Mouse (Mus musculus) olfactory bulb, adult 2 months (tissue): ENCODE data around the gene Dnajc10. TPM values are rescaled to one million over a fixed set of nuclear protein-coding genes. Genes with fewer than 3 reads are reported as not detected.

ENCODE experiments used
- H3K27ac ChIP-seq: fragments of 200-500 bp; 2 replicates; pipeline ENCODE4 v1.5.1; 2012; ENCODE audit warnings: low read depth, low read length; ENCODE audit not compliant: insufficient read depth
- H3K4me1 ChIP-seq: fragments of 200-500 bp; 2 replicates; pipeline ENCODE4 v1.6.1; 2012; ENCODE audit warnings: low read length; ENCODE audit not compliant: control insufficient read depth, insufficient read depth
- H3K4me3 ChIP-seq: fragments of 200-500 bp; 2 replicates; pipeline ENCODE4 v1.5.1; 2012; ENCODE audit warnings: mild to moderate bottlenecking, low read depth, low read length, moderate library complexity; ENCODE audit not compliant: insufficient read depth
- CTCF ChIP-seq: fragments of 200-500 bp; IDR thresholded peaks from 2 replicates; pipeline ENCODE4 v1.5.1; 2012; ENCODE audit warnings: low read depth, mild to moderate bottlenecking, low read length, moderate library complexity; ENCODE audit not compliant: insufficient read depth
- POLR2A ChIP-seq: fragments of 200-500 bp; IDR thresholded peaks from 2 replicates; pipeline ENCODE4 v1.6.1; 2012; ENCODE audit warnings: mild to moderate bottlenecking, low read depth, low read length, moderate library complexity; ENCODE audit not compliant: insufficient read depth
- WGBS: fragments of 180-500 bp; shearing (Covaris S2); methylation state at CpG from one replicate; pipeline ENCODE4 v1.1.7; 2018; 5-methylcytosine and 5-hydroxymethylcytosine counted together
- polyA plus RNA-seq: library from polyadenylated mRNA; stranded (reverse); fragments of >200 nt; gene quantifications from 2 replicates; pipeline ENCODE4 v1.2.4, GENCODE M21; 2012; ENCODE audit warnings: low replicate concordance; ENCODE audit not compliant: missing spikeins, insufficient read depth, insufficient read length

The Dnajc10 gene
- polyA plus RNA-seq, 1 experiment, result not detected

DNA sequence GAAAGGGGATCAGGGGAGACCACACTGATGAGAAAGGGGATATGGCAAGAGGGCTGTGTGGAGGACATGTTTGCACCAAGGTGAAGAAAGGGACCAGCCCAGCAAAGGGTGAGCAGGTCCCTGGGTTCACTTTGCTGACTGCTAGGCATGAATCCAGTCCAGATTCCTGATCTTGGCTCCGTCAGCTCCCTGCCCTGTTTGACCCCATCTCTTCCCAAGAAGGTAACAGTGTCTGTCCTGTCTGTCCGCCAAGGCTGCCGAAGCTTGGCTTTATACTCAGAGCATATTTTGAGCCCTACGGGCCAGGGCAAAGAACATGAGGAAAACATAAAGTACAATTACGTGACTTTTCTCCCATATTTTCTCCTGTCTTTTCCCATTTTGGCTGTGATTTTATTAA, 64.6 kb downstream of the Dnajc10 start:
- TF ChIP-seq POLR2A (no peak), CTCF (no peak)
- Histone ChIP-seq H3K4me3 (no peak overlapping the region), H3K27ac (no peak overlapping the region), H3K4me1 (no peaks in the 10 kb centered on the region)
- 96% methylated on average over 5 of the region's 5 CpGs for WGBS

DNA sequence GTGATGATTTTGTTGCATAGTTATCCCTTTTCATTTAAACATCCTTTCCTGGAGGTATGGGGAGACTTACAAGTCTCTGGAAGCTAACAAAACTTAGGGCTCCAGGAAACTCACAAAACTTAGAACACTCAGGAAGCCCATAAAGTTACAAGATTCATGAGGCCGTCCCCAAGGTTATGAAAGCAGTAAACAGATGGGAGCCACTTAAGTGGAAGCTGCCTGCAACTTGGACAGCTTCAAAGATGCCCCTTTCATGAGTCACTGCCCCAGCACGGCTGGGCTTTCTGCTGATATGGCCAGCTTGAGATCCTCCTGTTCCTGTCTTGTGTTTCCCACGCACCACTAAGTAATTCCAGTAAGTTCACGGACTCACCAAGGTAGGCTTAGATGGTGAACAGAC, 69.2 kb downstream of the Dnajc10 start:
- Histone ChIP-seq H3K4me3 (no peak overlapping the region), H3K4me1 (no peaks in the 10 kb centered on the region), H3K27ac (no peak overlapping the region)
- no peak for TF ChIP-seq CTCF
- no peak for TF ChIP-seq POLR2A
- 90% methylated on average over 4 of the region's 4 CpGs for WGBS

DNA sequence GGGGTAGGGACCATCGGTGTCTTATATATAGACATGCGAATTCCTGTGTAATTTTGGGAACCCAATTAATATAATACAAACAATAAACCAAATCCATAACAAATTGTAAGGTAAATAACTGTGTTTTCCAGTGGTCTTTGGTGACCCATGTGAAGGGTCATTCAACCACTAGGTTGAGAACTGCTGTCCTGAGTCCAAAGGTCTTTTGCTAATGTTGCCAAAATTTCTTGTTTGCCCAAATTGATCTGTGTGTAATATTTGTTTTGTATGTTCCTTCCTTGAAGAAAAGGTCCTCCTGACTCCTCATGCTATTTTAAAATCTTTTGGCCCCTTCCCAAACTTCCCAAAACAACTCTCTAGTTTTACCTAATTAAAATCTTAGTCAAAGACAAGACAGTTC, 71.0 kb downstream of the Dnajc10 start:
- H3K27ac ChIP-seq, result no peak overlapping the region
- 98% methylated on average over 2 of the region's 2 CpGs for WGBS
- no peaks in the 10 kb centered on the region for H3K4me1 ChIP-seq
- no peak for TF ChIP-seq CTCF
- TF ChIP-seq POLR2A, result no peak
- H3K4me3 ChIP-seq, result no peak overlapping the region

DNA sequence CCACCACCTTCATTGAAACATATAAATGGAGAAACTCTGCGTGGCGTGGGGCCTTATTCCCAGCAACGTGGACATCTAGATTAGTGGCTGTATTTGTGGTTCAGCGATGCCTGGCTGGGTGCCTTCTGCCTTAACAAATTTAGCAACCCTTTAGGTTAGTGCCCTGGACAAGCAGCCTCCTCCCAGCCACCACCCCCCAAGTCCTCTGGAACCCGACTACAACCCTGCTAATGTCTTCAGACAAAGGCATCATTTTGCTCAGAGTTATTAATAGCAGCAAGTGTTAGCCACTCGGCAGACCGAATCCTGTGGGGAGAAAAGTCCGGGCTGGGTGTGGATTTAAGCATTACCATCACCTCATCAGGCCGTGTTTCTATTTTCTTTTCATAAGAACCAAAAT, 72.4 kb downstream of the Dnajc10 start:
- TF ChIP-seq CTCF, result no peak
- TF ChIP-seq POLR2A, result no peak

DNA sequence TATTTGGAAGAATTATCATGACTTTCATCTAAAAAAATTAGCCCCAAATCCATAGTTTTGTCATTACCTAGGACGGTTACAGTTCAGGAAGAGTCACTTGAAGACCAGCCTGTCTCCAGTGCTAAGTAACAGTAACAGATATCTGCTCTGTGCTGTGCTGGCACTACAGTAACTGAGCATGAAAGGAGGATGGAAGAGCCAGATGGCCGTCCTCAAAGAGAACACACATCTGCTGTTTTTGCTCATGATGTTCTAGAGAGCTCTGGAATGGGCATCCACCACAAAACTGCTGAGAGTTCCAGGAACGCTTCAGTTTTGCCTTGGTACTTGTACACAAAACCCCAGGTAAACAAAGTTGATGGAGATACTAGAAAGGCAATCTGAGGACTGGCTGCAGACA, 73.1 kb downstream of the Dnajc10 start:
- WGBS, result 82% methylated on average over 3 of the region's 3 CpGs
- H3K27ac ChIP-seq, result no peak overlapping the region
- TF ChIP-seq CTCF (no peak), POLR2A (no peak)
- H3K4me3 ChIP-seq, result no peak overlapping the region
- H3K4me1 ChIP-seq, result no peaks in the 10 kb centered on the region

More for the DNA sequence above, 72.4 kb downstream of the Dnajc10 start:
- WGBS, result 69% methylated on average over 9 of the region's 9 CpGs
- no peak overlapping the region for H3K4me3 ChIP-seq
- no peak overlapping the region for H3K27ac ChIP-seq
- no peaks in the 10 kb centered on the region for H3K4me1 ChIP-seq

DNA sequence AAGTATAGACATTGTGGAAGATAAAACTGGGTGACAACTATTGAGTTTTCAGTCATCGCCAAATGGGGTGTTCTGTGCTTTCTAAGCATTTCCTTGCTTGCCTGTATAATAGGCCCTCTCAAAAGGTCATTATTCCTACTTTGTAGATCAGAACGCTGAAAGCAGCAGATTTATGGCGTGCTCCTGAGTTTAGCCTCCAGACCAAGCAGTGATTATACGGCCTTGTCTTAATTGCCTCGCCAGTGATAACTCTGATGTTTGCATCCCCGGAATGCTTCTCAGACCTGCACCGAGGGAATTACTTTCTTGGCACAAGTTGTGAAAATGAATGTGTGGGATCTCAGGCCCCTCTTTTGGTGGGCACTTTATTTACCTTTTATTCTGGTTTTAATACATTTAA, 80.8 kb downstream of the Dnajc10 start:
- WGBS, result 76% methylated on average over 7 of the region's 7 CpGs
- Histone ChIP-seq H3K4me3 (no peak overlapping the region), H3K4me1 (no peaks in the 10 kb centered on the region), H3K27ac (no peak overlapping the region)
- TF ChIP-seq CTCF, result no peak
- no peak for TF ChIP-seq POLR2A

DNA sequence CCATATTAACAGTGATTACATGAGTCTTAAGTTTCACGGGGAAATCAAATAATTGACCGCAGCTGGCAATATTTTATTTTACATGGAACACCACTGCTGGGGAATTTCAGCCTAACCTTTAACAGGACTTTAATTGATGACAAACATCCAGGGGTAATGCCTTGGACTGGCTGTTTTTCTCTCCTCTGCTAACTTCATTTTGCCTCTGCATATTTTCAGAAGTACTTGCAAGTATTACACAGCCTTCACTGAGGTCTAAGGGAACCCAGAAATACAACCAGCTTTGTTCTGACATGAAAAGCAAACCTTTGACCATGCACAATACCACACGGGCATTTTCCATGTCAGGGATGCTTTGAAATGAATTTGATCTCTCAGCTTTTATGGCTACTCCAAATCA, 81.6 kb downstream of the Dnajc10 start:
- TF ChIP-seq POLR2A (no peak), CTCF (no peak)
- Histone ChIP-seq H3K4me1 (no peaks in the 10 kb centered on the region), H3K4me3 (no peak overlapping the region), H3K27ac (no peak overlapping the region)
- WGBS, result 77% methylated on average over 3 of the region's 3 CpGs

DNA sequence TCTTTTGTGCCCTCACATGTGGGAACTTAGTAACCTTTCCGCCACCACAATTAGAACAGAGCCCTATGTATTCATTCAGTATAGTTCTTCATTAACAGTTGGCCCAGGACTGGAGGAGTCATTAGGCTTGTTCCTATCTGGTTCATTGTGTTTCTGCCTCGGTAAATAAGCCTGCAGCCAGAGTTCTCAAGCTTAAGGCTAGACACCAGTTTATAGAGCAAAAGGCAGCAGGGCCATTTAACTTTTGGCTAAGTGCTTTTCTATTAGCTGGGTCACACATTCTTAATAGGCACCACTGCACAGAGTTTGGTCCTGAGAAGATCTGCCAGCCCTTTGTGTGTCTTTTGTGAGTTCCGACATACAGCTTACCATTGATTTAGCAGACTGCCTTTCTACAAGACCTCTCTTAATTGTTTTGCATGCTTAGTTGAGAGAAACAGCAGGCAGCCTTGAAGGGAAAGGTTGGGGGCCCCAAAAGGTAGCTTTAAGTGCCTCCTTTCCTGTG, 83.4 kb downstream of the Dnajc10 start:
- Histone ChIP-seq H3K4me3 (no peak overlapping the region), H3K4me1 (no peaks in the 10 kb centered on the region), H3K27ac (no peak overlapping the region)
- 51% methylated on average over 3 of the region's 3 CpGs for WGBS
- TF ChIP-seq POLR2A (no peak), CTCF (no peak)

Other genes starting within 250 kb of the Dnajc10 start
- gene Pde1a, start 186.0 kb upstream of the Dnajc10 start, polyA plus RNA-seq, result not detected in 2 replicates
- gene Prdx6b, start 23.0 kb upstream of the Dnajc10 start, polyA plus RNA-seq, result not detected in 2 replicates
- not detected in 2 replicates for gene Frzb, start 132.2 kb downstream of the Dnajc10 start, polyA plus RNA-seq